Mouse (Mus musculus) C2C12 (cell line): ENCODE measurements around the gene Wee1. TPM values are rescaled to one million over a fixed set of nuclear protein-coding genes. Genes with fewer than 3 reads are reported as not detected.

Source experiments
- H3K27me3 ChIP-seq: one replicate; pipeline ENCODE4 v1.6.1; 2011; ENCODE audit not compliant: control insufficient read depth, insufficient read depth, insufficient read length
- H3K36me3 ChIP-seq: one replicate; pipeline ENCODE4 v1.6.1; 2011; ENCODE audit not compliant: control insufficient read depth, insufficient read depth
- H3K4me3 ChIP-seq: one replicate; pipeline ENCODE4 v1.5.1; 2011; ENCODE audit warnings: mild to moderate bottlenecking, control low read depth; ENCODE audit not compliant: poor library complexity, insufficient read depth, severe bottlenecking
- H3K79me2 ChIP-seq: one replicate; pipeline ENCODE4 v1.6.1; 2011; ENCODE audit not compliant: control insufficient read depth, insufficient read depth
- H3K79me3 ChIP-seq: one replicate; pipeline ENCODE4 v1.6.1; 2011; ENCODE audit warnings: low read depth, control low read depth
- H3ac ChIP-seq: one replicate; pipeline ENCODE3; 2011; ENCODE audit warnings: low read depth; ENCODE audit not compliant: control insufficient read depth, insufficient read length
- CEBPB ChIP-seq: IDR thresholded peaks from one replicate; pipeline ENCODE4 v1.6.1; 2011; ENCODE audit warnings: low read depth, mild to moderate bottlenecking, control low read depth, moderate library complexity
- CTCF ChIP-seq: IDR thresholded peaks from one replicate; pipeline ENCODE4 v1.5.1; 2011; ENCODE audit not compliant: control insufficient read depth, insufficient read depth, insufficient read length
- FOSL1 ChIP-seq: IDR thresholded peaks from one replicate; pipeline ENCODE4 v1.8.0; 2011; ENCODE audit warnings: mild to moderate bottlenecking, low read length; ENCODE audit not compliant: poor library complexity, insufficient read depth, severe bottlenecking
- MAX ChIP-seq: IDR thresholded peaks from one replicate; pipeline ENCODE4 v1.6.1; 2011; ENCODE audit warnings: mild to moderate bottlenecking, control low read depth
- MYOD1 ChIP-seq: IDR thresholded peaks from one replicate; pipeline ENCODE4 v1.6.1; 2011; ENCODE audit warnings: low read depth; ENCODE audit not compliant: control insufficient read depth, insufficient read length
- MYOG ChIP-seq: IDR thresholded peaks from one replicate; pipeline ENCODE4 v1.6.1; 2011; ENCODE audit not compliant: control insufficient read depth, insufficient read length; ENCODE audit errors: extremely low read depth
- USF1 ChIP-seq: IDR thresholded peaks from one replicate; pipeline ENCODE4 v1.6.1; 2011; ENCODE audit warnings: low read depth, mild to moderate bottlenecking, control low read depth, moderate library complexity
- polyA plus RNA-seq: library from polyadenylated mRNA; unstranded; fragments of >200 nt; fragmentation: generic; extraction: Trizol; gene quantifications from one replicate; pipeline ENCODE4 v1.2.1, GENCODE M21; 2012; ENCODE audit warnings: missing spikeins

Gene Wee1
- polyA plus RNA-seq, 1 experiment: 15.8 TPM

DNA sequence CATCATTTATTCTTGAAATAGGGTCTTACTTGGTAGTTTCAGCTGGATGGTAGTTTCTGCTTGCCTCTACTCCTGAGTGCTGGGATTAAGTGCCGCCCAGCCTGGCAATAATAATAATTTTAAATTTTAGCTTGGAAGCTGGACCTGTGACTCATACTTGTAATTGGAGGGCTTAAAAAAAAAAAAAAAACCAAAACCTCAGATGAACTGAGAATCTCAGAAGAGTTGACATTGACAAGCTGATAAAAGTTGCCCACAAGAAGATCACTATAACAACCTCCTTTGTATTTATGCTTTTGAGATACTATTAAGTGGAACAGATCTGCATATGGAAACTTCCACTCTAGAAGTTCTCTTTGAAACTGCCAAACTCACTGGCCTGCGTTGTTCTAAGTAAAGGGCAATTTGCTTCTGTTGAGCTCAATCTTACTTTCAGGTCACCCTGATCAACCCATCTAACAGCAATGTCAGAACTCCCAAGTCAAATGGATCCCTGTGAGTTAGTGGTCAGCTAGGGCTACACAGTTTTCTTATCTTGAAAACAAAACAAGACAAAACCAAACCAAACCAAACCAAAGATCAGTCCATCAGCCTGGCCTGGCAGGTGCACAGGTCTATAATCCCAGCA, 1.6 kb upstream of the Wee1 start:
- H3K79me3 ChIP-seq: peaks cover 27% of the 10 kb centered on the region
- peaks cover 32% of the 10 kb centered on the region for H3K79me2 ChIP-seq
- H3K36me3 ChIP-seq: peaks cover 6% of the 10 kb centered on the region
- H3ac ChIP-seq: no peak overlapping the region
- H3K4me3 ChIP-seq: no peak overlapping the region
- TF ChIP-seq CEBPB (no peak), CTCF (no peak), MYOG (no peak), USF1 (no peak), MAX (no peak), MYOD1 (no peak), FOSL1 (no peak)
- no peaks in the 10 kb centered on the region for H3K27me3 ChIP-seq

DNA sequence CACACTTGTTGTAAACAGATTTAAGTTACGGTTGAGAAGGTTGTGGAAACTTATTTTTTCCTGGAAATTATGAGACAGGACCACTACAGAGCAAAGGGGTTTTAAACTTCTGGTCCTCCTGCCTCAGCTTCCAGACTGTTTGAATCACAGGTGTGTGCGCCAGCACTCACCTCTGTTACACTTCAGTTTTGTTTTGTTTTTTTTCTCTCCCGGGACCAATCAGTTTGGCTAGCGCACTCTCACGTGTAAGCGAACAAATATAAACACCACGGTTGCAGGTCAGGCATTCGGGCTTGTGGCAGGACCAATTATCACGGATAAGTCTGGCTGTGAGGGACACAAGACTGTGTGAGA, 707 bp upstream of the Wee1 start:
- peak overlapping the region; percentile 28 for H3K4me3 ChIP-seq
- H3K79me2 ChIP-seq: peaks cover 41% of the 10 kb centered on the region
- H3K27me3 ChIP-seq: no peaks in the 10 kb centered on the region
- peak overlapping the region; percentile 57 for H3ac ChIP-seq
- H3K36me3 ChIP-seq: peaks cover 14% of the 10 kb centered on the region
- TF ChIP-seq FOSL1 (no peak), MYOD1 (no peak), MAX (no peak), USF1 (no peak), MYOG (no peak), CEBPB (no peak), CTCF (no peak)
- H3K79me3 ChIP-seq: peaks cover 36% of the 10 kb centered on the region

DNA sequence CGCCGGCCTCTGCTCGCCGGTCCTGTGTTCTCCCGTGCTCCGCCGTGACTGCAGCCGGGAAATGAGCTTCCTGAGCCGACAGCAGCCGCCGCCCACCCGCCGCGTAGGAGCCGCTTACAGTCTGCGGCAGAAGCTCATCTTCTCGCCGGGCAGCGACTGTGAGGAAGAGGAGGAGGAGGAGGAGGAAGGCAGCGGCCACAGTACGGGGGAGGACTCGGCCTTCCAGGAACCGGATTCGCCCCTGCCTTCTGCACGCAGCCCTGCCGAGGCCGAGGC, 381 bp downstream of the Wee1 start:
- H3ac ChIP-seq: peak overlapping the region; percentile 69
- TF ChIP-seq USF1 (no peak), FOSL1 (no peak), MAX (no peak), CTCF (no peak), MYOD1 (no peak), MYOG (no peak), CEBPB (no peak)
- peaks cover 45% of the 10 kb centered on the region for H3K79me3 ChIP-seq
- H3K36me3 ChIP-seq: peaks cover 23% of the 10 kb centered on the region
- peaks cover 52% of the 10 kb centered on the region for H3K79me2 ChIP-seq
- peak overlapping the region; percentile 78 for H3K4me3 ChIP-seq
- no peaks in the 10 kb centered on the region for H3K27me3 ChIP-seq

DNA sequence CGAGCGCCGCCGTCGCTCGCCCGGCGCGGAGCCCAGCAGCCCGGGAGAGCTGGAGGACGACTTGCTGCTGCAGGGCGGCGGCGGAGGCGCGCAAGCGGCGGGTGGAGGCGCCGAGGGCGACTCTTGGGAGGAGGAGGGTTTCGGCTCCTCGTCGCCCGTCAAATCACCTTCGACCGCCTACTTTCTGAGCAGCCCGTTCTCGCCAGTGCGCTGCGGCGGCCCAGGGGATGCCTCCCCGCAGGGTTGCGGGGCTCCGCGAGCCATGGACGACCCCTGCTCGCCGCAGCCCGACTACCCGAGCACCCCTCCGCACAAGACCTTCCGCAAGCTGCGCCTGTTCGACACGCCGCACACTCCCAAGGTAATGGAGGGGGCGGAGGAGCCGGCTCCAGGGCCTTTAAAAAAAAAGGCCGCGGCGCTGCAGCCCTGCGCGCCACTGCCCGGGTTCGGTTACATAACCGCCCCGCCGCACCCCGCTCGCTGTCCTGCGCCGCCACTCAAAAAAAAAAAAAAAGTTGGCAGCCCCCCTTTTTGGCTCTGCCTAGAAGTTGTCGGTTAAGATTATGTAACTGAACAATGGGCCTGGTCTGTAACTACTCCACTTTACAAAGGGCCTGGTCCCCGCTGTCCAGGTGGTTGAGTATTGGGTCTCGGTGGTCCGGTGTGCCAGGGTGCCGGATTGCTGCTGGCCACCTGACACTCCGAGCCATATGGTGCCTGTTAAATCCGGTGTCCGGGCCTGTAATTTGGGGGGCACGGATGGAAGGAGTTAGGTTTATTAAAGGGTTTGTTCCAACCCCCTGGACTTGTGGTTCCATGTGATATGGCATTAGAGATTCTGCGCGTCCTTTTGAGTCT, 948 bp downstream of the Wee1 start:
- Histone ChIP-seq H3K79me3 (peaks cover 51% of the 10 kb centered on the region), H3K4me3 (peak overlapping the region; percentile 78), H3ac (peak overlapping the region; percentile 69), H3K79me2 (peaks cover 57% of the 10 kb centered on the region), H3K36me3 (peaks cover 29% of the 10 kb centered on the region), H3K27me3 (no peaks in the 10 kb centered on the region)
- no peak for TF ChIP-seq CTCF
- TF ChIP-seq MYOD1: no peak
- TF ChIP-seq CEBPB: no peak
- no peak for TF ChIP-seq FOSL1
- TF ChIP-seq MYOG: no peak
- TF ChIP-seq USF1: no peak
- peak; percentile 12 for TF ChIP-seq MAX

DNA sequence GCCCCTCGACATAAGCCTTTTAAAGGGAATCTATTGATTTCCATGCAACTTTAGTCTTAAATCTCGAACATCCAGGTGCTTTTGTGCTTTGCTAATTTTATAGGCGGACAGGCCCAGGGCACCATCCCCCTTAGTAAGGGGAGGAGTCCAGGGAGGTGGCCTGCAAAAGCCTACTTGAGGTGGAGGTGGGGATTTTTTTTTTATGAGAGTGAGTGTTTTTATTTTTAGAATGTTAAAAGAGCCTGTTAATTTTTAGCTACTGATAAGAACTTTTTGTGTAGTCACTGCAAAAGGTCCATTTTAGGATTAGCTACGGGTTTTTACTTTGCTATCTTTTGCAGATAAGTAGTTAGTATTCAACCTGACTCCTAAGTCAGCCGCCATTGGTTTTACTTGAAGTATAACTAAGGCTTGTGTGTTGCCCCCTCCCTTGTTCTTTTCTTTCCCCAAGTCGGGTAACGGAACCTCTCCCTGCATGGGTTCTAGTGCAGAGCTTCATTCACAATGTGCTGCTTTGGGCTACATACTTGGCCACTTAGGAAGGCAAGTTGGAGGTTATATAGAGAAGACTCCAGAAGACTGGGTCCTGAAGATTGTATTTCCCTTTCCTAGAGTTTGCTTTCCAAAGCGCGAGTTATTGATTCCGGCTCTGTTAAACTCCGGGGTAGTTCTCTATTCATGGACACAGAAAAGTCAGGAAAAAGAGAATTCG, 2.2 kb downstream of the Wee1 start:
- peak overlapping the region; percentile 78 for H3K4me3 ChIP-seq
- no peak for TF ChIP-seq MYOG
- TF ChIP-seq FOSL1: no peak
- no peak for TF ChIP-seq MAX
- no peak for TF ChIP-seq CEBPB
- TF ChIP-seq CTCF: no peak
- no peak for TF ChIP-seq USF1
- no peak for TF ChIP-seq MYOD1

More for the DNA sequence above, 2.2 kb downstream of the Wee1 start:
- H3K79me2 ChIP-seq: peaks cover 69% of the 10 kb centered on the region
- peaks cover 41% of the 10 kb centered on the region for H3K36me3 ChIP-seq
- no peaks in the 10 kb centered on the region for H3K27me3 ChIP-seq
- H3ac ChIP-seq: peak overlapping the region; percentile 47
- H3K79me3 ChIP-seq: peaks cover 61% of the 10 kb centered on the region
